Mouse (Mus musculus) erythroblast, adult 5-6 weeks (primary cell): ENCODE results near the gene Kdm2a. TPM values are rescaled to one million over a fixed set of nuclear protein-coding genes. Genes with fewer than 3 reads are reported as not detected.
"Not testable (repeated sequence)": the region's sequence is repeated elsewhere in the genome, so short reads cannot be mapped to it uniquely, and the experiment has no call there.

Experiments used
- ATAC-seq: replicated peaks from 2 replicates; pipeline ENCODE4 v1.8.0; 2016; ENCODE audit warnings: moderate number of reproducible peaks, mild to moderate bottlenecking, moderate TSS enrichment, inconsistent platforms; ENCODE audit not compliant: poor library complexity, low FRiP score, severe bottlenecking
- total RNA-seq, 2 experiments: library from RNA; stranded (forward) in 1 of 2; stranded (reverse) in 1 of 2; fragments of 150-400 nt in 1 of 2; fragments of 200-764, 138-1000 nt in 1 of 2; gene quantifications; 2 replicates each; pipeline versions ENCODE4 v1.2.3 to v1.2.4; 2015 to 2017; ENCODE audit warnings: low replicate concordance in 2 of 2

The Kdm2a gene
- total RNA-seq, 2 experiments from 2014 or later = 57.5 to 71.1 TPM

DNA sequence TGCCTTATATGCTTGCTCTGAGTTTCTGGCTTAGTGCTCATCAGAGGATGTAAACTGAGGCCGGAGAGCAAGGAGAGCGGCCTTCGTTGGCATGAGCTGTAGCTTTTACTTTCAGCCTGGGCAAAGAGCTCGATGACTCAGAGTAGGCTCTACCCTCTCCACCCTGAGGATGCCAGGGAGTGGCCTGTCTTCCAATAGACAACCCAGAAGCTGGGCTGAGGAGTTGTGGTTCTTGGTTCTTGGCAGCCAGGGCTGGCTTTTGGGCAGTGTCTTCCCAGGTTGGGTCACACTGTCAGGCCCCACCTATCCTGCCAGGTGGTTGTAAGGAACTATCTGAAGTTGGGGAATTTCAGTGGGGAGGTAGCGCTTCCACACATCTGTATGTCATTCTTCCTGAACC lies 21.6 kb upstream of the Kdm2a start:
- no peak for ATAC-seq

DNA sequence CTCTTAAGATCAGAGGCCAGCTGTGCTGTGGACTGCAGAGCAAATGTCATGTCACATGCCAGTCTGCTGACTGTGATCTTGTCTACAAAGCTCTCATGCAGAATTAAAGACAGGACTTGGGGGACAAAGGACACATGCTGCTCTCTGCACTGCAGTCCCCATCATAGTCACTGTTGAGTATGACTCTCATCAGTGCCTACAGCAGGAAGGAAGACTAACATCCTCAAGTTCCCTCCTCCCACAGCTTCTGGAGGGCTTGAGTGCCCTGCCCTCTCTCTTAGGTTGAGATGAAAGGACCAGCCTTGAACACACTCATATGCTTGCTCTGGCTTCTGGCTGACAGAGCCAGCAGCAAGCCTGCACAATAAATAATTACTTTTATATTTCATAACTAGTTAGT lies 19.6 kb upstream of the Kdm2a start:
- no peak for ATAC-seq

DNA sequence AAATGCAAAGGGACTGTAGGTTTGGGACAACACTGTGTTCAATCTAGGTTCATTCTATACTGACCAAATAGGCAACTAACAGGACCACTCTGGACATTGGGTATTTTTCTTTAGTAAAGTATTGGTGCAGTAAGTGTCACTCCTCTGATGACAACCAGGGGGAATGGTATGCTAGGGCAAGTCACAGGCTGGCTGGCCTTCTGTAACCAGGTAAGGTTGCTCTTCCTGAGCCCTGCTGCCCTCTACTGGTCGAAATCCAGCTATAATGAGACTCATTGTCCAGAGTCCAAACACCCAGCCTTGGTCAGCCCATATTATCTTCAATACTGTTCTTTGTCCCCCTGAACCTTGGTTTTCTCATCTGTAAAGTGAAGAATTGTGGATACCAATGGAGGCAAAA lies 19.1 kb upstream of the Kdm2a start:
- peak; percentile 90 for ATAC-seq

DNA sequence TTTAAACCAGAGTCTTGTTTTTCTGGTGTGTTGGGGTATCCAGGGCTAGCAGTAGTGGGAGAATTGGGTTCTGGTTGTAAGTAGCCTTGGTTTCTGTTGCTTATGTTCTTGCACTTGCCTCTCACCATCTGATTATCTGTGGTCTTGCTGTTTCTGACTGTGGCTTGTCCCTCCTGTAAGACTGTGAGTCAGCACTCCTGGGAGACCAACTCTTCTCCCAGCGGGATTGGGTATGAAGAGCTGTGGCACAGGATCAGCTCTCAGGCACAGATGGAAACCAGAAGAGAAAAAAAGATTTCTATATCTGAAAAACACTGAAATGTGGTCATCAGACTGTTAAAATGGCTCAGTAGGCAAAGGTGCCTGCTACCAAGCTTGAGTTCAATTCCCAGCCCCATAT lies 16.5 kb upstream of the Kdm2a start:
- no peak for ATAC-seq

DNA sequence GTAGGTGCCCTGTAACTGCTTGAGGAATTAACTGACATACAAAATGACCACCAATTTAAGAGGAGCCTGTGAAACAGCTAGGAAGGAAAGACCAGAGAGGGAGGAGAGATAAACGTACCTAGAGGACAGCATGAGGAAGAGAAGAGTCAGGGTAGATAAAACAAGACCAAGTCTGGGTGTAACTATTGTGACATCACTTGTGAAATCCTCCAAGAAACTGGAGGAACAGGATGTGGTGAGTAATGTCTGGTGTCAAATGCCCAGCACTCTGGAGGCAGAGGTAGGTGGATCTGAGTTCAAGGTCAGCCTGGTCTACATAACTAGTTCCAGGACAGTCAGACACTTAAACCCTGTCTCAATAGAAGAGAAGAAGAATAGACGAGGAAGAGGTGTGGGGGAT lies 11.0 kb upstream of the Kdm2a start:
- ATAC-seq = no peak

DNA sequence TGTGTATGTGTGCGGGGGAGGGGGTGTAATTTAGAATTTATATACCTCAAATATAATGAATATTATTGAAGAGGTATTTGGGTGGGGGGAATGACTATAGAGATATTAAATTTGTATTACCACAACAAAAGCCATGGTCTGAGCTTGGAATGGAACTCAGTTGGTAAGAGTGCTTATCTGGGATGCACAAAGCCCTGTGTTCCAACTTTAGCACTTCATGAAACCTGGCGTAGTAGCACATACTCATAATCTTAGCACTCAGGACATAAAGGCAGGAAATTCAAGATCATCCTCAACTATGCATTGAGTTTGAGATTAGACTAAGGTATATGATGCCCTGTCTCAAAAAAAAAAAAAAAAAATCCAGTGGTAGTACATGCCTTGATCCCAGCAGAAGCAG lies 6.8 kb upstream of the Kdm2a start:
- ATAC-seq = no peak

DNA sequence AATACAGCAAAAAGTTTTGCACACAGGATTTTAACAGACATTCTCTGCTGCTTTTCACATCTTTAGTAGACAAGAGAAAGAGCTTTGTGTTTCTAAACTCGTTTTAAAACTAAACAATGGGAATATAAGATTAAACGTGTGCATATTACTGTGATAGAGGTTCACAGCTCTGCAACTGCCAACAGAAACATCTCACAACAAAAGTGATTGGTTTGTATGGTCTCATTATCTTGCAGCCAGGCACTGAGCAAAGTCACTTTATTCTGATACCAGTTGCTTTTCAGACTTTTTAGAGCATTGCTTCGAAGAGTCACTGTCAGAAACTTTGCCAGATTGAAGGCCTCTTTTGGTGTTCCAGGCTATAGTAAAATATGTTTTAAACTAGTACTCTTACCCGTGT lies 874 bp upstream of the Kdm2a start:
- no peak for ATAC-seq

DNA sequence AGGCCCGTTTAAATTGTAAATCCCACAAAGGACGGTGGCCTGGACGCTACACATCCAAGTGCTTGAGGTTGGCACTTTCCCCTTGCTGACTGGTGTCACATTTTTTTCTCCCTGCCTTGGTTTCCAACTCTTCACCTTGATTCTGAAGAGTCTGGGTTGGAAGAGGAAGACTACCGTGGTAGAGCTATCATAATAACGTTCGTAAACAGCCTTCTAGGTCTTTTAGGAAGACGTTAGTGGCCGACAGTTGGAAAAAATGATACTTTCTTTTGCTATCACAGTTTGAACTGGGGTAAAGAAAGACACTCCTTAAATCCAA lies 504 bp upstream of the Kdm2a start:
- ATAC-seq = no peak

DNA sequence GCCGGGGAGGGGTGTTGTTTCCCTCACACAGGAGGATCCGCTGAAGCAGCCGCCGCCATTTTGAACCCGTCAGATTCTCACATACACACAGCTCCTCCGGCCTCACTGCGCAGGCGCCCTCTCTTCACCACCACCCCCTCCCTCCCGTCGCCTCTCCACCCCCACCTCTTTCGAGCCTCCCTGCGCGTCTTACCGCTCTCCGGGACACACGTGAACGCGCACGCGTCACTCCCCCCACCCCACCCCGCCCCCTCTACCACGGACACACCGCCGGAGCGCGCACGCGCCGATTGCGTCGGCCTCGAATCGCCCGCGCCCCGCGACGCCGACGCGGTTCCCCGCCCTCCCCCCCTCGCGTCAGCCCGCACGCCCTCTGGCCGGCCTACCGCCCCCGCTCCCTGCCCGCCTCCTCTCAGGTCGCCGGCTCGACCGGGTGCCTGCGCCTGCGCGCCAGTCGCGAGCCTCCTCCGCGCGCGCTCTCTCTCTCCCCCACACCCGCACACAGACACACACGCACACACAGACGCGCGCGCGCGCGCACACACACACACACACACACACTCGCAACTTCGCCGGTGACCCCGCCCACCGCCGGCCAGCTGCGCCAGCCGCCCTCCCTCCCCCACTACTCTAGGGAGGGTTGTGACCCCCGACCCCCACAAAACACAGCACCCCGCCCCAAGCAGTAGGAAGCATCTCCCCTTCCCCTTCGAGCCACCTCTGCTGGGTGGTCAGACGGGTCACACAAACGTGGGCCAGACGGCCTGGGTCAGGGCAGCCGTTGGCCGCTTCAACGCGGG lies 887 bp downstream of the Kdm2a start:
- peak; percentile 87 for ATAC-seq

DNA sequence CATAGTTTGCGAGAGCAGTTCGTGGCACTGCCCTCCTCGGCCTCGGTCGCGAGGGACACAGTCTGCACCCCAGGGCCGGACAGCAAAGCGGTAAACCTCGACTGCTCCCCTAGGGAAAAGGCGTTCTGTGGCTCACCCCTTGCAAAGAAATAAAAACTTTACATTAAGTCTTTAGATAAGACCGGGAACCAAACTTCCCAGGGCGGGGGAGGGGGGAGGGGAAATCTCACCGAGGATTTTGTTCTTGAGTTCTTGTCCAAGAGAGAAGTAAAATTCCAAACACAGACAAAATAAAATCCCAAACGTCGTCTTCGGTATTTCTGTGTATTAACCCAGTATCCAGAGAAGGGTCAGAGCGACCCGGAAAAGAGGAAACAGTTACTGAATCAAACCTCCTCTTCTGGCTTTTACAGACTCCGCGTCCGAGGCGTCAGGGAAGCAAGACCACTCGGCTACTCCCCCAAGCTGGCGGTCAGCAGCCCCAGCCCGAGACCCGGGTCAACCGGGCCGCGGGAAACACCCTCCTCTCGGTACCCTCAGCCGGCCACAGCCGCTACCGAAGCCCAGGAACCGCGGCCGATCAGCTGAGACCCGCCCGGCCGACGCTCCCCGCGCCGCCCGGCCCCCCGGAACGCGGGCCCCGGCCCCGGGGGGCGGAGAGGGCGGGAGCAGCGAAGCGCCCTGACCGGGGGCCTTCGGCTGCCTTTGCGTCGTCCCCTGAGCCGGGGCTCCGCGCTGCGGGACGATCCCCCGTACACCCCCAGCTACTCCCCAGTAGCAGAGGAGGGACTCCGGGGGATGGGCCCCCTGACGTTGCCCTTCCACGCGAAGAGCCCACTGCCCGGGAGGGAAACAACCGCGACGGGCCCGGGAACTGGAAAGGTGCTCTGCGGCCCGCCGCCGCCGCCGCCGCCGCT lies 1.7 kb downstream of the Kdm2a start:
- ATAC-seq = peak; percentile 45

DNA sequence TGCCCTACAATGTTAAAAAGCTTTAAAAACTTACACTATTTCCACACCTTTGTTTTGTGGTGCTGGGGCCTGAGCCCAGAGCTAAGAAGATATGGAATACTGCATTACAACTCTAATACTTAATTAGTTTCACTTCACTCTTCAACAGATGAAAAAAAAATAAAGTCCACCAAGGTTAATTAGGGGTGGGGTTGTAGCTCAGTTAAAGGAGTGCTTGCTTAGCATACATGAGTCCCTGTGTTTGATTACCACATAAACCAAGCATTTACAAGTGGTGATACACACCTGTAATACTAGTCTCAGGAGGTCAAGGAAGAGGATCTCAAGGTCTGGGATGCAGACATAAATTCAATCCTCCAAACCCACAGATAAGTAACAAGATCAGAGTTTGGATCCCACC lies 10.8 kb downstream of the Kdm2a start:
- ATAC-seq = no peak

DNA sequence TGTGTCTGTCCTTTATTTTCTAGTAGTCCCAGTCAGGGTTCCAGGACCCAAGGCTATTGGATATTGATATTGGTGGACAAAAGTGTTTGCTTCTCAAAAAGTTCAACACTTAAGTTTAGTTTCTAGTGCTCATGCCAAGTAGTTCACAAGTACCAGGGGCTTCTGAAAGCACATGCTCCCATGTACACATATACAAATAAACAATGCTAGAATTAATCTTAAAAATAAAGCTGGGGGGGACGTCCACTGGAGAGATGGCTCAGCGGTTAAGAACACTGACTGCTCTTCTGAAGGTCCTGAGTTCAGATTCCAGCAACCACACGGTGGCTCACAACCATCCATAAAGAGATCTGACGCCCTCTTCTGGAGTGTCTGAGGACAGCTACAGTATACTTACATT lies 13.1 kb downstream of the Kdm2a start:
- ATAC-seq = no peak

DNA sequence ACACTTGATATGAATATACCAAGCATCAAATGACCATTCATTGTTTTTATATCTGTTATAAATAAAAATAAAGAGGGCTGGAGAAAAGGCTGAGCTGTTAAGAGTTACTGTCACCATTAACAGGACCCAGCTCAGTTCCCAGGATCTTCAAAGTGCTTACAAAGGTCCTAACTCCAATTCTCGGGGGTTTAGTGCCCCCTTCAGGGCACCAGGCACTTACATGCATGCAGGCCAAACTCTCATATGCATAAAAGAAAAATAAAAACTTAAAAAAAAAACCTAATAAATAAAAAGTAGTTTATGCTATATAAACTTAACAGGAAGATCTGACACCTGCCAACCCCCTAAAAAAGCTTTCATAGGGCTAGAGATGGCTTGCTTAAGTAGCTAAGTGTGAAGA lies 13.8 kb downstream of the Kdm2a start:
- ATAC-seq = no peak; the same call in 1 of the 2 replicates

DNA sequence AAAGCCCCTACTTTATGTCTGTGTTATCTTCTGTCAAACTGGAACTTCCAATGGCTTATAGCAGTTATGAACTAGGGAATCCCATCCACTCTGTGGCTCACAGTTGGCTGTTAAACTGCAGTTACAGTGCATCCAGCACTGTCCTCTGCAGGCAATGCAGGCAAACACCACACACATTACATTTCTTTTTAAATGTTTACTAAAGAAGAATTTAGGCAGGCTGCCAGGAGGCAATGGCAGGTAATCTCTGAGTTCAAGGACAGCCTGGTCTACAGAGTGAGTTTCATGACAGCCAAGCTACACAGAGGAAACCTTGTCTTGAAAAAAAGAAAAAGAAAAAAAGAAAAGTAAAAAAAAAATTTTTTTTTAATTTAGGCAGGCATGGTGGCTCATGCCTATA lies 14.8 kb downstream of the Kdm2a start:
- ATAC-seq = no peak

DNA sequence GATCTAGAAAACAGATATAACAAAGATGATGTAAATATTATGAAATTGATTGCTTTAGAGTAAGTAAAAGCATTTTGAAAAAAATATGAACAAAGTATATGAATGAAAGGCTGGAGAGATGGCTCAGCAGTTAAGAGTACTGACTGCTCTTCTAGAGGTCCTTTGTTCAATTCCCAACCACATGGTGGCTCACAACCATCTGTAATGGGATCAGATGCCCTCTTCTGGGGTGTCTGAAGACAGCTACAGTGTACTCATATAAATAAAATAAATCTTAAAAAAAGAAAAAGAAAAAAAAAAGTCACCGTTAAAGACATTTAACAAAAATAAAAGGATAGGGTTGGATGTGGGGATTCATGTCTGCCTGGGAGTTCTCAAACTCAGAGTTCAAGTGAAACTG lies 15.8 kb downstream of the Kdm2a start:
- ATAC-seq = not testable (repeated sequence)

DNA sequence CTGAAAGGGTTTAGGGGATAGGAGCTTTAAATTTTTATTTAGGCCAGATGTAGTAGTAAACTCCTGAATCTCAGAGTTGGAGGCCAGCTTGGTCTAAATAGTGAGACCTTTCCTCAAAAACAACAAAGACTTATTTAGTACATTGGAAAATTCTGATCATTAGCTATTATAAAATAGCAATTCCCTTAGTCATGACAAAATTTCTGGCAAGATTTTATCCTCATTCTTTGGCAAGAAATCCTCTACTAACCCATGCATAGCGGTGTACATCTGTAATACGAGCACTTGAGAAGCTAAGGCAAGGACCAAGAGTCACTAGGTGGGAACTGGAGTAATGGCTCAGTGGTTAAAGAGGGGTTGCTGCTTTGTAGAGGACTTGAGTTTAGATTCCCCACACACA lies 27.4 kb downstream of the Kdm2a start:
- ATAC-seq = no peak

DNA sequence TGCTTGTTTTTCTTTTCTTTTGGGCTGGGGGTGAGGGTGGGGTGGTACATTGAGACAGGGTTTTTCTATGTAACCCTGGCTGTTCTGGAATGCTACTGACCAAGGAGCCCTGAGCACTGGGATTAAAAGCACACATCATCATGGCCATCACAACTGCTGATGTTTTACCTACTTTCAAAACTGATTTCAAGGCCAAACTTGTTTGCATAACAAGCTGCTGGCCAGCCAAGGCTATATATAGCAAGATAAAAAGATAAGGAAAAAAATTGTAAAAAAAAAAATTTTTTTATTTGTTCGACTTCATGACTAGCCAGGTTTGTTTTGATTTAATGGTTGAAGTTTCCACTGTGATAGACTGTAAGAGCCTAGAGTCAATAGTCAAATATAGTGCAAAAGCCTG lies 27.8 kb downstream of the Kdm2a start:
- no peak for ATAC-seq

DNA sequence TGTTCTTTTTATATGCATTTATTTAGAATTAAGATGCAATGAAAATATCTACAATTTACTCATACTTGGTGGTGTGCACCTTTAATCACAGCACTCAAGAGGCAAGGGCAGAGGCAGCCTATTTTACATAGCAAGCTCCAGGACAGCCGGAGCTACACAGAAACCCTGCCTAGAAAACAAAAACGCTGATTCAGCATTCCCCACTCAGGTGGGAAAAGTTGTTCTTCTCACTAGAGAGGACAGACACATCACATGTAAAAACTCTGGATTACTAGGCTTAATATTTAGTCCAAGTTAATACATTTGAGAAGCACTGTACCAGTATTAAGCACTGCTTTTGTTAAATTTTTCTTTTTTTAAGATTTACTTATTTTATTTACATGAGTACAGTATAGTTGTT lies 48.6 kb downstream of the Kdm2a start:
- ATAC-seq = no peak

DNA sequence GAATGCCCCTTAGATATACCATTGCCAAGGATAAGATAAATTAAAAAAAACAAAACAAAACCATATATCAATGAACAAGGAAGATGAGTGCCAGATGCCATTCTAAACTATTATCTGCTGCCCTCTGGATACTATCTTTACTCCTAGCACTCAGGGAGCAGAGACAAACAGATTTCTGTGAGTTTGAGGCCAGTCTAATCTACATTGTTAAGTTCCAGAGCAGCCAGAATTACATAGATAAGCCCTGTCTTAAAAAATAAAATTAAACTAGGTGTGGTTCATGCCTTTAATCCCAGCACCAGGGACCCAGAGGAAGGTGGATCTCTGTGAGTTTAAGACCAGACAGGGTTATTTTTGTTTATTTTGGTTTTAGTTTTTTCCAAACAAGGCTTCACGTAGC lies 51.6 kb downstream of the Kdm2a start:
- ATAC-seq = no peak

DNA sequence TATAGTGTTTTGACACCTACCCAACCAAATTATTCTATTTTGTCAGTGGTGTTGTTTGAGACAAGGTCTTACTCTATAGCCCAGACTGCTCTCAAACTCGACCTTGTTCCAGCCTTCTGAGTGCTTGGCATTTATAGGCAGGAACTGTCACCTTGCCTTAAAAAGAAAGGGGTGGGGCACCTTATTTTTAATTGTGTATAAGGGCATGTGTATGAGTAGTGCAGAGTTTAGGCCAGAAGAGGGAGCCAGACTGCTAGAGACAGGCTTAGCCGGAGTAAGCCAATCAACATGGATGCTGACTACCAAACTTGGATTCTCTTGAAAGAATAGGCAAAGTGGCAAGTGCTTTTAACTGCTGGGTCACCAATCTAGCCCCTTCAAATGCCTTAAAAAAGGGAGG lies 59.9 kb downstream of the Kdm2a start:
- peak; percentile 54 for ATAC-seq

DNA sequence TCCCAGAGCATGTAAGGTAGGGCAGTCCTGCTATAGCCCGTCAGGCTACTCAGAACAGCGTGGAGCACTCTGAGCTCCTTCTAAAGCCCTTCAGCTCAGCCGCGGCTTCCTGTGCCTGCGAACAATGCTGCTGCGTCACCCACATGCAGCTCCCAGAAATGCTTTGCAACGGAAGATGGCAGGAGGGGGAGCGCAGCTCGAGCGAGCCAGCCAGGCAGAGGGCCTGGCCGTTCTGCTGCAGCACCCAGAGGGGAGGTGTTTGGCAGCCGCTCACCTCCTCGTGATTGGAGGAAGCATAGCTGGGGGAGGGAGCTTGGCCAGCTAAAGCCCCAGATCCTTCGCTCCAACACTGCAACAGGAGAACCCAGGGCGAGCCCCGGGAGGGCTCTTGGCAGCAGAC lies 64.3 kb downstream of the Kdm2a start:
- ATAC-seq = peak; percentile 98
